Mouse (Mus musculus) cerebellum, adult (tissue): ENCODE measurements around the gene 3830406C13Rik.

Experiments used
- ATAC-seq: cut with Nextera tagmentation; 2 replicates; pipeline ENCODE4 v1.9.2; 2017; ENCODE audit warnings: mild to moderate bottlenecking, moderate library complexity, mixed read lengths; ENCODE audit not compliant: insufficient number of reproducible peaks, low FRiP score, low TSS enrichment

Gene 3830406C13Rik

DNA sequence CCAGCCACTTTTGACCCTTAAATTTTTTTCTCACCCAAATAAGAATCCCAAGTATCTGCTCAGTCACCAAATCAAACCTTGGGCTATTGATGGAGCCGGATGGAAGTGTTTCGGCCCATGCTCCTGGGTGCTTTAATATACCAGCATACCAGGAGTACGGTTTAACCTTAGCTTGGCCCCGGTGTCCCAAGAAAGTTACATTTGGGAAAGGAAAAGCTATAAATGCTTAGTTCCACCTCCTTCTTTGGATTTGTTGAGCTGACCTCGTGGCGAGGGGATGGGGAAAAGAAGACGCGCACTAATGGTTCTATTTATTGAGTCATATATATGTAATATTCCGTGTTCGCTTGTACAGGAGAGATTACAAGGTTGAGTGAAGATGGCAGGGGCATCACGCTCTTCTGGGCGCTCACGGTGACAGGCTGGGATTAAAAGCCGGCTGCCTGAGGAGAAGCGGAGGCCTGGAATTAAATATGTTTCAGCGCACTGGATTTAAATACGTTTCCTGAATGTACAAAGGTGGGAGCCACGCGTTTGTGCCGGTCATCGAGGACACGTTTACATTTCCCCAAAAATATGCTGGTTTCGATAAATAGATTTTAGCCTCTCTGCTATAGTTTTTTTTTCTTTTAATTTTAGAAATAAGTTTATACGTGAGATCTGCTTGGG, 58.0 kb downstream of the 3830406C13Rik start:
- no peak for ATAC-seq

GRCm38 (mm10) chr14:12342458-12343131, 58.6 kb downstream of the 3830406C13Rik start:
- ATAC-seq, result no peak

DNA sequence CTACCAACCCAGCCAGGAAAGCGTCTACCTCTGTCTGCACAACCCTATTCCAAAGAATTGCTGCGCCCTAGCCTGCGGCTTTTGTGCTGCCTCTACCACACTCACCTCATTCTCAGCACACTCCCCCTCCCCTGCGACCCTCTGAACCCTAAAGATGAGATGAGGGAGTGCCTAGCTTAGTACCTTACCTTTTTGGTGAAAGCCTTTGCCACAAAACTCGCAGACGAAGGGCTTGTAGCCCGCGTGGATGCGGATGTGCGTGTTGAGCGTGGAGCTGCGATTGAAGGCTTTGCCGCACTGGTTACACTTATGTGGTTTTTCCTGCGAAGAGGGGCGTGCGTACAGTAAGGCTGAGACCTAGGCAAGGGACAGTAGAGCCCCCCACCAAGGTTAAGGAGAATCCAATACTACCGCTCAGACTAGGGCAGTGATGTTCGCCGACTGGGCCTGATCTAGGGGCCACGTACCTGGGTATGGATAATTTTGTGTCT, 59.5 kb downstream of the 3830406C13Rik start:
- no peak for ATAC-seq

DNA sequence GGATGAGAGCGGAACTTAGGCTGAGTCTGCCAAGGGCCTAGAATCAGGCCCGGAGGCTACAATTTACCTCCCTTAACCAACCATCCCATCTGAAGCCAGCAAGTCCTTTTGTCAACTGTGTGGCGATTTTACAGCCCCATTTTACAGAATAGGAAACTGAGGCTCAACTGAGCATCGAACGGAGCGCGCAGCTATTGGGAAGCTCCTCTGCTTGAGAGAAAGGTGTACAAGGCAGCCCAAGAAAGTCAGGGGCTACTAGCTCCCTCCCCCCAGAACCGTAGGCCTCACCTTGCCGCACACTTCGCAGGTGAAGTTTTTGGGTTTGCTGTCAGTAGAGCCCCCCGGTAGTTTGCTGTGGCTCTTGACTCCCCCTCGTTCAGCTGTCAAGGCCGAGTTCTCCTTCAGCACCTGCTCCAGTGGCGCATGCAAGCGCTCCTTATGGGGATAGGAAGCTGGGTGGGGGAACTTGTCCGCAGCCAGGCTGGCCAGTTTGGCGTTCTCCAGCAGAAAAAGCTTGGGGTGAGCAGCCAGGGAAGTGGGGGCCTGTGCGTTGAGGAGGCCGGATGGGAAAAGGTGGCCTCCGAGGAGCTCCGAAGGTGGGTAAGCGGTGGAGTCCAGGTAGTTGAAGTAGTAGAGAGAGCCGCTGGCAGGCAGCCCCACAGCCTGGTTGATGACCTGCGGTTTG, 60.2 kb downstream of the 3830406C13Rik start:
- ATAC-seq, result no peak

GRCm38 (mm10) chr14:12344746-12345240, 60.8 kb downstream of the 3830406C13Rik start:
- ATAC-seq, result no peak

- no peak for ATAC-seq
Measured at GRCm38 (mm10) chr14:12345241-12345921, 61.4 kb downstream of the 3830406C13Rik start.

- no peak for ATAC-seq
Measured at GRCm38 (mm10) chr14:12346011-12346864, 62.3 kb downstream of the 3830406C13Rik start.

GRCm38 (mm10) chr14:12346865-12347600, 63.1 kb downstream of the 3830406C13Rik start:
- ATAC-seq, result no peak

GRCm38 (mm10) chr14:12348089-12348488, 64.1 kb downstream of the 3830406C13Rik start, which contains the start of gene Fezf2:
Gene Fezf2 (minus strand): TSS chr14:12348189.
- ATAC-seq, result no peak

- no peak for ATAC-seq
Measured at GRCm38 (mm10) chr14:12349334-12350090, 65.5 kb downstream of the 3830406C13Rik start.

DNA sequence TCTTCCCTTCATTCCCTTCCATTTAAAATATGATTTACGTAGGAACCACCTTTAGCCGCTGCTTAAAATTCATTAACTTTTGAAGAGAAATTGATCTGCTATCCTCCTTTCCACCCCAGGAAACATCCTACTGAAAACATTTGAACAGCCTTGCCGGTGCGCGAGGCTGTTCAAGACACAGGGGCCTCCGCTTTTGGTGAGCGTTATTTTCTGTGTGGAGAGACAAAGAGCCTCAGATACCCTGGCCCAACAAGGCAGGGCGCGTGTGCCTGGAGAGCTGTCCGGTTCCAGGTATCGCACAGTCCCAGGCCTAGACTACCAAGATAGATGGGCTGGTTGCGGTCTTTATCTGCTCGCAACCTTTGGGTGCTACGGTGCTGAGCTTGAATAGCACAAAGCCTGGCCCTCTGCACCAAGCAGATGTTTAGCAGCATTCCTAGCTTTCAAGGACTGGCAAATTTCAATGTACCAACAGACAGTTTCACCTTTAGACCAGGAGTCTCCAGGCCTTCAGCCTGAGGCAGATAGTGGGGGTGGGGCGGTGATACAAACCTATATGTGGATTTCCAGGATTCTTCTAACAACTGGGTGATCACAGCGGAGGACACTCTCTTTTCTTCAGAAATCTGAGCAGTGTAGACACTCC, 66.4 kb downstream of the 3830406C13Rik start:
- no peak for ATAC-seq
